Mouse (Mus musculus) hindbrain, embryonic 16.5 days (tissue): ENCODE results near the gene Gpt2. TPM values are rescaled to one million over a fixed set of nuclear protein-coding genes. Genes with fewer than 3 reads are reported as not detected.

Experiments used
- ATAC-seq: fragments of 200-750 bp; cut with Nextera tagmentation; 2 replicates; pipeline ENCODE4 v1.8.0; 2017; ENCODE audit warnings: moderate TSS enrichment, moderate library complexity
- H3K27ac ChIP-seq: fragments of 300-500 bp; sonication (generic); 2 replicates; pipeline ENCODE4 v1.5.1; 2014; ENCODE audit warnings: low read depth, mild to moderate bottlenecking, control low read depth, low read length, moderate library complexity
- H3K27me3 ChIP-seq: fragments of 300-500 bp; sonication (generic); replicated peaks from 2 replicates; pipeline ENCODE4 v1.6.1; 2014; ENCODE audit warnings: low read length; ENCODE audit not compliant: control insufficient read depth, insufficient read depth
- H3K36me3 ChIP-seq: fragments of 300-500 bp; sonication (generic); 2 replicates; pipeline ENCODE4 v1.6.1; 2014; ENCODE audit warnings: mild to moderate bottlenecking, low read length, moderate library complexity, mixed read lengths; ENCODE audit not compliant: control insufficient read depth, insufficient read depth
- H3K4me1 ChIP-seq: fragments of 300-500 bp; sonication (generic); 2 replicates; pipeline ENCODE4 v1.6.1; 2014; ENCODE audit warnings: low read depth, low read length; ENCODE audit not compliant: control insufficient read depth, insufficient read depth
- H3K4me2 ChIP-seq: fragments of 300-500 bp; sonication (generic); 2 replicates; pipeline ENCODE4 v1.6.1; 2014; ENCODE audit warnings: mild to moderate bottlenecking, low read length, control low read depth, moderate library complexity
- H3K4me3 ChIP-seq: fragments of 300-500 bp; sonication (generic); 2 replicates; pipeline ENCODE4 v1.5.1; 2014; ENCODE audit warnings: mild to moderate bottlenecking, low read length, control low read depth, moderate library complexity
- H3K9ac ChIP-seq: fragments of 300-500 bp; sonication (generic); 2 replicates; pipeline ENCODE4 v1.6.1; 2014; ENCODE audit warnings: low read depth, mild to moderate bottlenecking, control low read depth, low read length, moderate library complexity
- H3K9me3 ChIP-seq: fragments of 300-500 bp; sonication (generic); 2 replicates; pipeline ENCODE4 v1.6.1; 2014; ENCODE audit warnings: mild to moderate bottlenecking, low read length, moderate library complexity; ENCODE audit not compliant: control insufficient read depth
- WGBS: fragments of 180-500 bp; shearing (Covaris S2); extraction: QIAGEN DNeasy Blood & Tissue Kit; methylation state at CpG from one replicate; pipeline ENCODE4 v1.1.7; 2014; 5-methylcytosine and 5-hydroxymethylcytosine counted together
- polyA plus RNA-seq: library from polyadenylated mRNA; unstranded; fragments of >200 nt; fragmentation: Nextera tagmentation; extraction: Ambion mirVana; gene quantifications from 2 replicates; pipeline ENCODE4 v1.2.1, GENCODE M21; 2015

Gene Gpt2
- polyA plus RNA-seq, 1 experiment from 2014 or later = 62.2 TPM

- WGBS = 78% methylated on average over 2 of the region's 2 CpGs
- H3K36me3 ChIP-seq = no peaks in the 10 kb centered on the region; the same call in 1 of the 2 replicates
These were observed 64.7 kb downstream of the Gpt2 start for GRCm38 (mm10) chr8:85556986-85557600.

DNA sequence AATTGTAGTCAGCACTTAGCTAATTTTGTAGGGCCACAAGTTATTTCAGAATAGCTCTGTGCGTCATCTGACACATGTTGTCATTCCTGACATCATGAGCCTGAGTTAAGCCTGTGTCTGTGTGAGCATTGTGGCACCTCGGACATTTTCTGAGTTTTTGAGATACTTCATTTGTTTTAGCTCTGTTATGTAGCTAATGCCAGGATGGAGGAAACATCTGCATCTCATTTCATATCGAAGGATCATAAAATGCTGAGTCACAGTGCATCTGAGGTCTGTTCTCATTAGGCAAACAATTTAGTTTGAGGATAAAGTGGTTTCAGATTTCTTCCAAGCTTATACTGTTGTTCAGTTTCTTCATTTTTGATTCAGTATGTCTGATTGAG, 65.2 kb downstream of the Gpt2 start:
- H3K27me3 ChIP-seq = no peaks in the 10 kb centered on the region
- WGBS = 81% methylated on average over 3 of the region's 3 CpGs
- H3K27ac ChIP-seq = no peak overlapping the region
- H3K4me1 ChIP-seq = peaks cover 15% of the 10 kb centered on the region
- H3K36me3 ChIP-seq = no peaks in the 10 kb centered on the region; the same call in 1 of the 2 replicates
- no peak for ATAC-seq
- no peak overlapping the region for H3K9ac ChIP-seq
- no peak overlapping the region for H3K4me3 ChIP-seq
- no peaks in the 10 kb centered on the region for H3K9me3 ChIP-seq
- no peak overlapping the region for H3K4me2 ChIP-seq

More at GRCm38 (mm10) chr8:85556986-85557600, 64.7 kb downstream of the Gpt2 start:
- H3K4me2 ChIP-seq = no peak overlapping the region
- peaks cover 15% of the 10 kb centered on the region for H3K4me1 ChIP-seq
- no peak overlapping the region for H3K9ac ChIP-seq
- H3K4me3 ChIP-seq = no peak overlapping the region
- ATAC-seq = no peak
- H3K27me3 ChIP-seq = no peaks in the 10 kb centered on the region
- H3K9me3 ChIP-seq = no peaks in the 10 kb centered on the region
- no peak overlapping the region for H3K27ac ChIP-seq

DNA sequence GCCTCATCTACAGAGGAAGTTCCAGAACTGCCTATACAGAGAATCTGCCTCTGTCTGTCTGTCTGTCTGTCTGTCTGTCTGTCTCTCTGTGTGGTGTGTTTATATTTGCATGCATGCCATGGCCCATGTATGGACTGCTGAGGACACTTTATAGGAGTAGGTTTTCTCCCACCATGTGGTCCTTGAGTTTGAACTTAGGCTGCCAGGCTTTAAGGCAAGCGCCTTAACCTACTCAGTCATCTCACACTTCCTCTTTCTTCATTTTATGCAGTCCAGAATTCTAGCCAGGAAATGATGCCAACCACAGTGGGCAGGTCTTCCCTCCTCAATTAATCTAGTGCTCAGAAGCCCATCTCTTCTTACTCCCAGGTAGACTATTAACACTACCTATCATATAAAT, 66.8 kb downstream of the Gpt2 start:
- 91% methylated on average over 1 of the region's 1 CpGs for WGBS
- H3K27ac ChIP-seq = no peak overlapping the region
- no peak overlapping the region for H3K4me2 ChIP-seq
- no peaks in the 10 kb centered on the region for H3K27me3 ChIP-seq
- no peak for ATAC-seq
- peaks cover 8% of the 10 kb centered on the region for H3K4me1 ChIP-seq
- H3K9ac ChIP-seq = no peak overlapping the region
- H3K4me3 ChIP-seq = no peak overlapping the region
- no peaks in the 10 kb centered on the region for H3K9me3 ChIP-seq
- H3K36me3 ChIP-seq = no peaks in the 10 kb centered on the region

GRCm38 (mm10) chr8:85559966-85560365, 67.6 kb downstream of the Gpt2 start:
- Histone ChIP-seq H3K36me3 (no peaks in the 10 kb centered on the region), H3K27ac (no peak overlapping the region), H3K4me3 (no peak overlapping the region), H3K9me3 (no peaks in the 10 kb centered on the region), H3K4me2 (no peak overlapping the region), H3K4me1 (peaks cover 6% of the 10 kb centered on the region; the same call in 1 of the 2 replicates), H3K27me3 (no peaks in the 10 kb centered on the region), H3K9ac (no peak overlapping the region)
- ATAC-seq = no peak
- 67% methylated on average over 2 of the region's 2 CpGs for WGBS

GRCm38 (mm10) chr8:85563336-85563735, 71.0 kb downstream of the Gpt2 start:
- Histone ChIP-seq H3K27me3 (no peaks in the 10 kb centered on the region), H3K9me3 (no peaks in the 10 kb centered on the region), H3K9ac (no peak overlapping the region), H3K4me1 (no peaks in the 10 kb centered on the region), H3K4me3 (no peak overlapping the region), H3K27ac (no peak overlapping the region), H3K4me2 (no peak overlapping the region), H3K36me3 (no peaks in the 10 kb centered on the region)
- no peak for ATAC-seq
- WGBS = 95% methylated on average over 8 of the region's 8 CpGs

DNA sequence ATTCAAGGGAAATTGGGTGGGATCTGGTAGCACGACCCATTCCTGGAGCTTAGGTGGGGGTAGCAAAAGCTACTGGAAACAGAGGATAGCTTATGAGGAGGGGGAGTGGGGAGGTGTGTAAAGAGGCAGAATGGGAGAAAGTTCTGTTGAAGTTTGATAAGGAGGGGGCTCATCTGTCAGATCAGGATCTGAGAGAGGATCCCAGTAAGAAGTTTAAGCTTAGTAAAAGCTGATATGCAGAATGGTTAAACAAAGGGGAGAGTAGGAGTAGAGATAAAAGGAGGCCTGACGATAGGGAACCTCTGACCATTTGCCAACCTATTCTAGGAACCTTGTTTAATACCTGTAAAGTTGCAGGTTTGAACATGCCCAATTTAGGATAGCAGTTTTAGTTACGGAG, 72.8 kb downstream of the Gpt2 start:
- Histone ChIP-seq H3K4me1 (no peaks in the 10 kb centered on the region), H3K36me3 (no peaks in the 10 kb centered on the region), H3K27me3 (no peaks in the 10 kb centered on the region), H3K4me3 (no peak overlapping the region), H3K4me2 (no peak overlapping the region), H3K9ac (no peak overlapping the region), H3K27ac (no peak overlapping the region), H3K9me3 (no peaks in the 10 kb centered on the region)
- WGBS = 87% methylated on average over 3 of the region's 3 CpGs
- ATAC-seq = no peak

DNA sequence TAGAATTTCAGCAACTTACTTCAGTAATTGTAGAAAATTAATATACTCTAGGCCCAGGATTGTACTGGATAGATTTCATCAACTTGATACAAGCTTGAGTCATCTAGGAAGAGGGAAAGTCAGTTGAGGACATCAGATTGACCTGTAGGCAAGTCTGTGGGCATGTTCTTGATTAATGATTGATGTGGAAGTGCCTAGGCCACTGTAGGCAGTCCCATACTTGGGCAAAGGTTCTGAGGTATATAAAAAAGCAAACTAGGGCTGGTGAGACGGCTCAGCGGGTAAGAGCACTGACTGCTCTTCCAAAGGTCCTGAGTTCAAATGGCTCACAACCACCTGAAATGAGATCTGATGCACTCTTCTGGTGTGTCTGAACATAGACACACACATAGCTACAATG, 75.4 kb downstream of the Gpt2 start:
- H3K9me3 ChIP-seq = no peaks in the 10 kb centered on the region
- H3K9ac ChIP-seq = no peak overlapping the region
- 96% methylated on average over 2 of the region's 2 CpGs for WGBS
- no peaks in the 10 kb centered on the region for H3K36me3 ChIP-seq
- H3K4me2 ChIP-seq = no peak overlapping the region
- no peak overlapping the region for H3K4me3 ChIP-seq
- H3K27ac ChIP-seq = no peak overlapping the region
- no peaks in the 10 kb centered on the region for H3K4me1 ChIP-seq
- H3K27me3 ChIP-seq = no peaks in the 10 kb centered on the region
- ATAC-seq = no peak

DNA sequence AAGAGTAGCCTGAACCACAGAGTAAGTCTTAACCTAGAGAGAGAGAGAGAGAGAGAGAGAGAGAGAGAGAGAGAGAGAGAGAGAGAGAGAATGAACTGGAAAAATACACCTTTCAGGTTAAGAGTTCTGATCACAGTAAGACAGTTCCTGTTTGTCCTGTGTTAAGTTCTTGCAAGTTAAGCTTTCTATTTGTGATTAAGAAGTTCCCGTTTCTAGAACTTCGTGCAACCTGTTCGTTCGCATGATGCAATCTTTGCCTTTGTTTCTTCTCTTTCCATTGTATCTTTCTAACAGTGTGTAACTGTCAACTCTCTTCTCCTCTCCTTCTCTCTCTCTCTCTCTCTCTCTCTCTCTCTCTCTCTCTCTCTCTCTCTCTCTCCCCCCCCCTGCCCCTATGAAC, 78.1 kb downstream of the Gpt2 start:
- Histone ChIP-seq H3K4me2 (no peak overlapping the region), H3K27me3 (no peaks in the 10 kb centered on the region), H3K4me3 (no peak overlapping the region), H3K27ac (no peak overlapping the region), H3K9me3 (no peaks in the 10 kb centered on the region), H3K9ac (no peak overlapping the region), H3K4me1 (no peaks in the 10 kb centered on the region), H3K36me3 (no peaks in the 10 kb centered on the region)
- 93% methylated on average over 4 of the region's 4 CpGs for WGBS
- no peak for ATAC-seq

DNA sequence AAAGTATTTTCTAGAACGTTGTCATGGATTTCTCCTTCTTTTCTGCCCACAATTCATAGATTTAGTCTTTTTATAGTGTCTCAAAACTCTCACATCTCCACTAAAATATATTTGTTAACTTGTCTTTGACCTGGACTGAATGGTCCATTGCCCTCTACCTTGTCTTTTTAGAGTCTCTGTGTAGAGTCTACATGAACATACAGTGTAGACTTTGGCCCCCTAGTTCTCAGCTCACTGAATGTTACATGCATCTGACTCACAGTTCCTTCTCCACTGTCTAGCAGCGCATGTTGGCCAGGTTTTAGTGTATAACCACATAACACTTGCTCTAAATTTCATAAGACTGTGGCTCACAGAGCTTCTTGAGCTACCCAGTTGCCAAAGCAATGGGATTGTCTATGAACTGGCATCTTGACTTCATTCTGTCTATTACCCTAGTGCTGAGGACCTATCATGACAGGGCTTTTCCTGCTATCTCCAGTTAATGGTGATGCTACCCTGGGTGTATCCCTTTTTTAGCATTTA, 81.7 kb downstream of the Gpt2 start:
- WGBS = 86% methylated on average over 2 of the region's 2 CpGs
- Histone ChIP-seq H3K4me1 (no peaks in the 10 kb centered on the region), H3K36me3 (no peaks in the 10 kb centered on the region), H3K9ac (no peak overlapping the region), H3K9me3 (no peaks in the 10 kb centered on the region), H3K27ac (no peak overlapping the region), H3K4me2 (no peak overlapping the region), H3K4me3 (no peak overlapping the region), H3K27me3 (no peaks in the 10 kb centered on the region)
- no peak for ATAC-seq
